In genomic region chr4:67522235-67522634, GRCm38 (mm10) we compare ENCODE assay signal across 20 mouse cellular contexts.
DNase-seq lines count a peak whose midpoint lies in the region; ATAC-seq and TF ChIP-seq lines count a peak whose summit lies in the region.
"Had no signal": no experiment of that assay in that cellular context is flagged by ENCODE, and none has a peak within 500 bp of the region (broad histone marks: within the 10 kb centered on the region; RNA-seq: fewer than 3 reads in every experiment).

No protein-coding gene starts in this region.

- TF ChIP-seq CTCF in hindbrain, postnatal 0 days (IDR thresholded peaks at IDR 0.05; ENCODE audit: low read depth), result no peak

- no peak overlapping the region for H3K27ac ChIP-seq in hindbrain, postnatal 0 days
- no peak overlapping the region for H3K27ac ChIP-seq in hindbrain, embryonic 12.5 days
- H3K27ac ChIP-seq: embryonic facial prominence, embryonic 13.5 days; forebrain, embryonic 12.5 days had no signal

- H3K27me3 ChIP-seq in hindbrain, postnatal 0 days (ENCODE audit: insufficient read depth, low read length), result no peaks in the 10 kb centered on the region
- H3K27me3 ChIP-seq in hindbrain, embryonic 12.5 days, result no peaks in the 10 kb centered on the region
- H3K27me3 ChIP-seq: embryonic facial prominence, embryonic 13.5 days; forebrain, embryonic 12.5 days; heart, embryonic 12.5 days had no signal

- no peak overlapping the region for H3K4me2 ChIP-seq in hindbrain, postnatal 0 days (ENCODE audit: low read depth, low read length)
- H3K4me2 ChIP-seq in hindbrain, embryonic 12.5 days (replicated peaks), result no peak overlapping the region
- H3K4me2 ChIP-seq: embryonic facial prominence, embryonic 13.5 days; forebrain, embryonic 12.5 days; heart, embryonic 12.5 days had no signal

- DNase-seq in hindbrain, postnatal 0 days (ENCODE audit: low spot score), result no peak
- peak; percentile 89 to 94 for DNase-seq in cerebellum, adult 18-20 months
- peak; percentile 99 for DNase-seq in cerebellum, adult 9-11 months
- DNase-seq in cerebellum, postnatal 36 days, result peak; percentile 90 to 92
- DNase-seq in embryo, embryonic 11 days, result no peak
- DNase-seq in gastrocnemius, postnatal 14 days, result no peak
- no peak for DNase-seq in MN1 (ENCODE audit: low spot score)
- DNase-seq: adrenal gland, postnatal 10 days; B cell, adult 2 months; forebrain, postnatal 0 days; gastrocnemius, postnatal 25 days; heart, postnatal 36 days; kidney, adult 11 months had no signal

- H3K4me1 ChIP-seq in hindbrain, postnatal 0 days (ENCODE audit: insufficient read depth, low read length), result no peaks in the 10 kb centered on the region
- H3K4me1 ChIP-seq in hindbrain, embryonic 12.5 days, result no peaks in the 10 kb centered on the region
- H3K4me1 ChIP-seq: embryonic facial prominence, embryonic 13.5 days; forebrain, embryonic 12.5 days; heart, embryonic 12.5 days had no signal

- 0 out of 2 replicates have a peak, but pooled peaks have one; percentile 53 for ATAC-seq in hindbrain, postnatal 0 days
- no peak for ATAC-seq in hindbrain, embryonic 12.5 days (ENCODE audit: low FRiP score)
- ATAC-seq: CD4-positive, CD25-positive, alpha-beta regulatory T cell, adult 4 months; forebrain, postnatal 0 days; hindbrain, embryonic 16.5 days had no signal

- 74% methylated on average over 4 of the region's 4 CpGs for WGBS in hindbrain, postnatal 0 days
- 81% methylated on average over 4 of the region's 4 CpGs for WGBS in hindbrain, embryonic 12.5 days

- intact Hi-C loops in gastrocnemius, postnatal 14 days (cut with DNase I; ENCODE audit: low total_unique reads), result no loop called here

- H3K9ac ChIP-seq in hindbrain, postnatal 0 days (replicated peaks; ENCODE audit: low read length), result no peak overlapping the region
- no peak overlapping the region for H3K9ac ChIP-seq in hindbrain, embryonic 12.5 days
- H3K9ac ChIP-seq: embryonic facial prominence, embryonic 13.5 days; forebrain, embryonic 12.5 days; forebrain, postnatal 0 days; heart, embryonic 12.5 days had no signal

- no peak overlapping the region for H3K4me3 ChIP-seq in hindbrain, postnatal 0 days (ENCODE audit: low read length)
- no peak overlapping the region for H3K4me3 ChIP-seq in hindbrain, embryonic 12.5 days
- H3K4me3 ChIP-seq: embryonic facial prominence, embryonic 13.5 days; forebrain, embryonic 12.5 days; heart, embryonic 12.5 days had no signal

- no peaks in the 10 kb centered on the region for H3K9me3 ChIP-seq in hindbrain, postnatal 0 days (ENCODE audit: low read length)
- H3K9me3 ChIP-seq in hindbrain, embryonic 12.5 days (replicated peaks), result no peaks in the 10 kb centered on the region
- H3K9me3 ChIP-seq: embryonic facial prominence, embryonic 13.5 days; forebrain, embryonic 12.5 days; G1E; heart, embryonic 12.5 days had no signal

- no peaks in the 10 kb centered on the region for H3K36me3 ChIP-seq in hindbrain, postnatal 0 days (ENCODE audit: insufficient read depth, low read length)
- no peaks in the 10 kb centered on the region for H3K36me3 ChIP-seq in hindbrain, embryonic 12.5 days
- H3K36me3 ChIP-seq: embryonic facial prominence, embryonic 13.5 days; forebrain, embryonic 12.5 days; G1E; heart, embryonic 12.5 days had no signal

Comparison
In these comparisons a context has a peak if more than half of its experiments do, and no peak if none do; other contexts are left out.
1. DNase-seq: peak in cerebellum, adult 18-20 months (2 of 2), cerebellum, adult 9-11 months (single experiment) and cerebellum, postnatal 36 days (2 of 2); none in hindbrain, postnatal 0 days (single experiment), embryo, embryonic 11 days (single experiment), gastrocnemius, postnatal 14 days (single experiment) and MN1 (single experiment).